Mouse (Mus musculus): Measurements from ENCODE around the gene Atp1b3. TPM values are rescaled to one million over a fixed set of nuclear protein-coding genes. Genes with fewer than 3 reads are reported as not detected.
"Not testable (repeated sequence)": the region's sequence is repeated elsewhere in the genome, so short reads cannot be mapped to it uniquely, and the experiment has no call there.

Gene Atp1b3
- polyA plus RNA-seq, 2 experiments: 29.3 to 60.6 TPM

DNA sequence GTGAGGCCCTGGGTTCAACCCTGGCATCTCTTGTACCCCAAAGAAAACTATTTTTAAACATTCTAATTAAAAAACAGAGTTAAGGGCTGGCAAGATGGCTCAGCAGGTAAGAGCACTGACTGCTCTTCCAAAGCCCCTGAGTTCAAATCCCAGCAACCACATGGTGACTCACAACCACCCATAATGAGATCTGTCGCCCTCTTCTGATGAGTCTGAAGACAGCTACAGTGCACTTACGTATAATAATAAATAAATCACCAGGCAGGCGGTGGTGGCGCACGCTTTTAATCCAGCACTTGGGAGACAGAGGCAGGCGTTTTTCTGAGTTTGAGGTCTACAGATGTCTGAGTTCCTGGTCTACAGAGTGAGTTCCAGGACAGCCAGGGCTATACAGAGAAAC is 12.5 kb downstream of the Atp1b3 start:
- TF ChIP-seq CTCF (IDR thresholded peaks at IDR 0.05; ENCODE audit: low read depth): 0 out of 2 replicates have a peak, but pooled peaks have one; percentile 13
- H3K9ac ChIP-seq (replicated peaks): not testable (repeated sequence)
- 78% methylated on average over 6 of the region's 6 CpGs for WGBS (ENCODE audit: insufficient replicate concordance)

DNA sequence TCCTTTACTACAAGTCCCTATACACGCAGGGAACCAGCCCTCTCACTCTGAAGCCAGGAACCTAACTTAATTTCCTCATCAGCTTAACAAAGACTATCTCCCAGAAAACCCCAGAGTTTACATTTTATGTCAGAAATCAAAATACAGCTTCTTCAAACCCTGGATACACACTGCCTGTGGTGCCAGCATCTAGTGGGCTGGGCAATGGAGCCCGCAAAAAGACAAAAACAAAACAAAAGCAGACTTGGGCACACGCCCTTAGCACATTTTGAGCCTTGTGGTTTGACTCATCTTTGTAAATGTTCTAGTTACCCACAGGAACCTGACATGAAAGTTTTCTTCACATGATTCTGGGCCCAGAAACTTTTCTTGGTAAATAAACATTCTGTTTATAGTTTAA is 13.8 kb downstream of the Atp1b3 start:
- Histone ChIP-seq H3K4me1 (replicated peaks; ENCODE audit: control insufficient read depth in 2 of 2, insufficient read depth in 2 of 2, low read length in 1 of 2) (peaks cover 5 to 8% of the 10 kb centered on the region in 2 experiments; a peak in 3 of 4 replicates), H3K4me3 (ENCODE audit: insufficient read depth in 1 of 2, low read depth in 2 of 2, low read length in 2 of 2) (no peak overlapping the region), H3K27me3 (ENCODE audit: control insufficient read depth, insufficient read depth, low read length) (no peaks in the 10 kb centered on the region), H3K27ac (no peak overlapping the region), H3K9me3 (ENCODE audit: control insufficient read depth, low read length) (no peaks in the 10 kb centered on the region), H3K9ac (replicated peaks) (no peak overlapping the region), H3K4me2 (ENCODE audit: low read depth) (no peak overlapping the region), H3K36me3 (replicated peaks; ENCODE audit: control insufficient read depth, insufficient read depth, low read depth) (no peaks in the 10 kb centered on the region)
- DNase-seq (ENCODE audit: low read depth in 3 of 3, low spot score in 3 of 3) (no peak), ATAC-seq (ENCODE audit: insufficient read depth) (no peak)
- 41% methylated on average over 3 of the region's 3 CpGs for WGBS (ENCODE audit: insufficient replicate concordance)
- TF ChIP-seq EP300 (IDR thresholded peaks at IDR 0.05; ENCODE audit: low read depth): no peak
- no peak for TF ChIP-seq CTCF (IDR thresholded peaks at IDR 0.05; ENCODE audit: low read depth)

More for the DNA sequence above, 12.5 kb downstream of the Atp1b3 start:
- not testable (repeated sequence) for H3K27me3 ChIP-seq (ENCODE audit: control insufficient read depth, insufficient read depth, low read length); ATAC-seq (ENCODE audit: insufficient read depth); H3K27ac ChIP-seq; H3K4me2 ChIP-seq (ENCODE audit: low read depth); H3K4me3 ChIP-seq (ENCODE audit: insufficient read depth in 1 of 2, low read depth in 2 of 2, low read length in 2 of 2); DNase-seq (ENCODE audit: low read depth in 3 of 3, low spot score in 3 of 3); H3K9me3 ChIP-seq (ENCODE audit: control insufficient read depth, low read length); H3K4me1 ChIP-seq (replicated peaks; ENCODE audit: control insufficient read depth in 2 of 2, insufficient read depth in 2 of 2, low read length in 1 of 2); H3K36me3 ChIP-seq (replicated peaks; ENCODE audit: control insufficient read depth, insufficient read depth, low read depth)

GRCm38 (mm10) chr9:96350010-96350409 is 14.2 kb downstream of the Atp1b3 start:
- Histone ChIP-seq H3K36me3 (replicated peaks; ENCODE audit: control insufficient read depth, insufficient read depth, low read depth) (no peaks in the 10 kb centered on the region), H3K4me1 (replicated peaks; ENCODE audit: control insufficient read depth in 2 of 2, insufficient read depth in 2 of 2, low read length in 1 of 2) (peaks cover 5 to 8% of the 10 kb centered on the region in 2 experiments; a peak in 3 of 4 replicates), H3K9me3 (ENCODE audit: control insufficient read depth, low read length) (no peaks in the 10 kb centered on the region), H3K27ac (no peak overlapping the region), H3K4me2 (ENCODE audit: low read depth) (no peak overlapping the region), H3K27me3 (ENCODE audit: control insufficient read depth, insufficient read depth, low read length) (no peaks in the 10 kb centered on the region), H3K4me3 (ENCODE audit: insufficient read depth in 1 of 2, low read depth in 2 of 2, low read length in 2 of 2) (no peak overlapping the region), H3K9ac (replicated peaks) (no peak overlapping the region)
- ATAC-seq (ENCODE audit: insufficient read depth) (no peak), DNase-seq (ENCODE audit: low read depth in 3 of 3, low spot score in 3 of 3) (peak; percentile 31 to 48 (median 40))
- WGBS (ENCODE audit: insufficient replicate concordance): 41% methylated on average over 4 of the region's 4 CpGs
- TF ChIP-seq EP300 (IDR thresholded peaks at IDR 0.05; ENCODE audit: low read depth): no peak
- TF ChIP-seq CTCF (IDR thresholded peaks at IDR 0.05; ENCODE audit: low read depth): peak; percentile 81

DNA sequence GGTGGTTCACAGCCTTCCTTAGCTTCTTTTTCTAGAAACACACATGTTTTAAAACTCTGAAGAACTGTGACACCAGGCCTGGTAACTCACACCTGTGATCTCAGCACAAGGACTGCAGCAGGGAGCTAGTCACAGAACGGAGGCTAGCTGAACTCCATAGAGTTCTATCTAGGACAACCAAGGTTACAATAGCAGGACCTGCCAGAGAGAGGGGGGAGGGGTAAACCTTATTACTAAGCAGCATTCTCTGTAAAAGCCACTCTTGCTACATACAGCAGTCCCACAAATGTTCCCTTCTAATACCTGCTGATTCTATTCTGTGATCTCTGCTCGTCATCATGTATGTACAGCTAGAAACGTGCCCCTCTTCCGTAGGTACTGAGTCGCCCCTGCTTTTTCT is 15.4 kb downstream of the Atp1b3 start:
- H3K27me3 ChIP-seq (ENCODE audit: control insufficient read depth, insufficient read depth, low read length): no peaks in the 10 kb centered on the region
- ATAC-seq (ENCODE audit: insufficient read depth) (0 out of 2 replicates have a peak, but pooled peaks have one; percentile 21), DNase-seq (ENCODE audit: low read depth in 3 of 3, low spot score in 3 of 3) (no peak)
- no peak overlapping the region for H3K4me3 ChIP-seq (ENCODE audit: insufficient read depth in 1 of 2, low read depth in 2 of 2, low read length in 2 of 2)
- no peak overlapping the region for H3K4me2 ChIP-seq (ENCODE audit: low read depth)
- H3K9ac ChIP-seq (replicated peaks): no peak overlapping the region
- 75% methylated on average over 5 of the region's 5 CpGs for WGBS (ENCODE audit: insufficient replicate concordance)
- no peaks in the 10 kb centered on the region for H3K9me3 ChIP-seq (ENCODE audit: control insufficient read depth, low read length)
- TF ChIP-seq EP300 (IDR thresholded peaks at IDR 0.05; ENCODE audit: low read depth) (no peak), CTCF (IDR thresholded peaks at IDR 0.05; ENCODE audit: low read depth) (no peak)
- peaks cover 3 to 6% of the 10 kb centered on the region in 2 experiments; a peak in 3 of 4 replicates for H3K4me1 ChIP-seq (replicated peaks; ENCODE audit: control insufficient read depth in 2 of 2, insufficient read depth in 2 of 2, low read length in 1 of 2)
- H3K36me3 ChIP-seq (replicated peaks; ENCODE audit: control insufficient read depth, insufficient read depth, low read depth): no peaks in the 10 kb centered on the region
- no peak overlapping the region for H3K27ac ChIP-seq

GRCm38 (mm10) chr9:96345750-96346149 is 18.5 kb downstream of the Atp1b3 start:
- Histone ChIP-seq H3K27me3 (ENCODE audit: control insufficient read depth, insufficient read depth, low read length) (no peaks in the 10 kb centered on the region), H3K4me1 (replicated peaks; ENCODE audit: control insufficient read depth in 2 of 2, insufficient read depth in 2 of 2, low read length in 1 of 2) (peaks cover 0 to 4% of the 10 kb centered on the region in 2 experiments; a peak in 1 of 4 replicates), H3K36me3 (replicated peaks; ENCODE audit: control insufficient read depth, insufficient read depth, low read depth) (peaks cover under 1% of the 10 kb centered on the region; the same call in 1 of the 2 replicates), H3K4me3 (ENCODE audit: insufficient read depth in 1 of 2, low read depth in 2 of 2, low read length in 2 of 2) (no peak overlapping the region), H3K27ac (no peak overlapping the region), H3K9ac (replicated peaks) (no peak overlapping the region), H3K4me2 (ENCODE audit: low read depth) (no peak overlapping the region), H3K9me3 (ENCODE audit: control insufficient read depth, low read length) (no peaks in the 10 kb centered on the region)
- 92% methylated on average over 3 of the region's 3 CpGs for WGBS (ENCODE audit: insufficient replicate concordance)
- ATAC-seq (ENCODE audit: insufficient read depth) (no peak), DNase-seq (ENCODE audit: low read depth in 3 of 3, low spot score in 3 of 3) (no peak)
- TF ChIP-seq EP300 (IDR thresholded peaks at IDR 0.05; ENCODE audit: low read depth) (no peak), CTCF (IDR thresholded peaks at IDR 0.05; ENCODE audit: low read depth) (no peak)

All from liver, embryonic 14.5 days (tissue).